Mouse (Mus musculus): ENCODE results near the gene Vezt. TPM values are rescaled to one million over a fixed set of nuclear protein-coding genes. Genes with fewer than 3 reads are reported as not detected.

Vezt gene
- total and polyA plus RNA-seq, 3 experiments = 17.2 to 21.2 (median 18.0) TPM

DNA sequence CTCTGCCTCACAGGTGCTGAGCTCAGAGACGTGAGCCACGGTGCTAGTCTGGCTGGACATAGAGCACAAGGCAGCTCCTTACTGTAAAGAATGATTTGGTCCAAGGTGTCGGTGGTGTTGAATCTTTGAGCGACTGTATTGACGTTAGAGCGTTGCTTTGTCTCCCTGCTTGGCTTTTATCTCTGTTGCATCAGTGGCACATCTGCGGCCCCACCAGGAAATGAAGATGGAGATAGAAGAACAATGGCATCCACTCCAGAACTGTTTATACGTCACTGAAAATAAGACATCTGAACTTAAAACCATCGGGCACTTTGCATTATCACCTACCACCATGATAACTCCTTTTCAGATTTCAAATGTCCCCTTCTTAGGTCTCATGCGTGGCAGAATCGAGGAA lies 135.7 kb downstream of the Vezt start:
- H3K9me3 ChIP-seq (replicated peaks; ENCODE audit: low read length) = peaks cover 2% of the 10 kb centered on the region
- H3K4me3 ChIP-seq (replicated peaks in 1 of 3; ENCODE audit: low read depth in 2 of 3, low read length in 2 of 3, poor library complexity in 1 of 3) = no peak overlapping the region
- no peak overlapping the region for H3K4me2 ChIP-seq (ENCODE audit: insufficient read depth, low read depth, poor library complexity, severe bottlenecking)
- no peaks in the 10 kb centered on the region for H3K36me3 ChIP-seq (replicated peaks in 1 of 2; ENCODE audit: control insufficient read depth in 1 of 2, insufficient read depth in 1 of 2, low read length in 1 of 2)
- DNase-seq (ENCODE audit: extremely low read depth) = no peak
- in situ Hi-C loops (cut with MboI; ENCODE audit: low pct_ligation_motif_present, low pct_unique_long_range_greater_than_20kb, low sequenced_read_pairs) = no loop called here
- dilution Hi-C loops (cut with MboI; ENCODE audit: extremely low pct_ligation_motif_present, extremely low pct_unique_long_range_greater_than_20kb, low sequenced_read_pairs) = no loop called here
- H3K27ac ChIP-seq (ENCODE audit: insufficient read depth, low read depth) = no peak overlapping the region
- no peak for TF ChIP-seq CHD1 (IDR thresholded peaks at IDR 0.05; ENCODE audit: low read depth, low read length)
- no peak for TF ChIP-seq ELF1 (IDR thresholded peaks at IDR 0.05; ENCODE audit: low read depth, low read length)
- TF ChIP-seq E2F4 (IDR thresholded peaks at IDR 0.05; ENCODE audit: insufficient replicate concordance, low read depth, low read length) = no peak
- TF ChIP-seq POLR2AphosphoS2 (IDR thresholded peaks at IDR 0.05; ENCODE audit: low read depth, low read length) = no peak
- no peak for TF ChIP-seq RAD21 (IDR thresholded peaks at IDR 0.05; ENCODE audit: low read depth, low read length)
- no peak for TF ChIP-seq CTCF (conservative IDR thresholded peaks at IDR 0.05 in 1 of 2, IDR thresholded peaks at IDR 0.05 in 1 of 2; ENCODE audit: low read depth in 2 of 2, low read length in 2 of 2)
- TF ChIP-seq MEF2A (IDR thresholded peaks at IDR 0.05; ENCODE audit: borderline replicate concordance, low read depth, low read length) = no peak
- TF ChIP-seq MXI1 (IDR thresholded peaks at IDR 0.05; ENCODE audit: low read depth, low read length) = no peak
- TF ChIP-seq MAZ (IDR thresholded peaks at IDR 0.05; ENCODE audit: low read depth, low read length) = no peak
- no peak for TF ChIP-seq ZNF384 (IDR thresholded peaks at IDR 0.05; ENCODE audit: low read depth, low read length)
- no peak for TF ChIP-seq PAX5 (IDR thresholded peaks at IDR 0.05; ENCODE audit: low read length)
- no peak for TF ChIP-seq ZMIZ1 (IDR thresholded peaks at IDR 0.05; ENCODE audit: low read depth, low read length)
- no peaks in the 10 kb centered on the region for H3K79me2 ChIP-seq (replicated peaks; ENCODE audit: control insufficient read depth, extremely low read depth, insufficient read depth, poor library complexity, severe bottlenecking)
- H3K4me1 ChIP-seq (ENCODE audit: control insufficient read depth in 1 of 2, insufficient read depth in 2 of 2) = no peaks in the 10 kb centered on the region
- peaks cover 2% of the 10 kb centered on the region for H3K27me3 ChIP-seq (replicated peaks)
- H3K9ac ChIP-seq (ENCODE audit: insufficient read depth, low read depth) = no peak overlapping the region

DNA sequence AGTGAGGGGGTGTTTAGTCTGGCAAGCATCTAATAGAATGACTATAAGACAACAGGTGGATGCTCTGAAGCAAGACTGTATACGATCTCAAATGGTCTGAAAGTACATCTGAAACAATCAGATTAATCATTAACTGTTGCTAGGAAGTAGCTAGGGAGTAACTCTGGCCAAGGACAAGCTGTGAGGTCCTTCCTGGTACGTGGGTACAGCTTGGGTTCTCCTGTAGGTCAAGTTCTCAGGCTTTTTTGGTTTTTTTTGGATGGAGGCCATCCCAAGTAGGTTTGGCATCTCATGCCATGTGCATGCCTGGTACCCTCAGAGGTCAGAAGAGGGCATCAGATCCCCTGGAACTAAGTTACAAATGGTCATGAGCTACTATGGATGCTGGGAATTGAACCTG lies 136.3 kb downstream of the Vezt start:
- no peak overlapping the region for H3K4me2 ChIP-seq (ENCODE audit: insufficient read depth, low read depth, poor library complexity, severe bottlenecking)
- in situ Hi-C loops (cut with MboI; ENCODE audit: low pct_ligation_motif_present, low pct_unique_long_range_greater_than_20kb, low sequenced_read_pairs) (no loop called here), dilution Hi-C loops (cut with MboI; ENCODE audit: extremely low pct_ligation_motif_present, extremely low pct_unique_long_range_greater_than_20kb, low sequenced_read_pairs) (no loop called here)
- H3K36me3 ChIP-seq (replicated peaks in 1 of 2; ENCODE audit: control insufficient read depth in 1 of 2, insufficient read depth in 1 of 2, low read length in 1 of 2) = no peaks in the 10 kb centered on the region
- H3K27me3 ChIP-seq (replicated peaks) = peaks cover 2% of the 10 kb centered on the region
- no peaks in the 10 kb centered on the region for H3K79me2 ChIP-seq (replicated peaks; ENCODE audit: control insufficient read depth, extremely low read depth, insufficient read depth, poor library complexity, severe bottlenecking)
- no peak overlapping the region for H3K4me3 ChIP-seq (replicated peaks in 1 of 3; ENCODE audit: low read depth in 2 of 3, low read length in 2 of 3, poor library complexity in 1 of 3)
- H3K4me1 ChIP-seq (ENCODE audit: control insufficient read depth in 1 of 2, insufficient read depth in 2 of 2) = no peaks in the 10 kb centered on the region
- no peak overlapping the region for H3K27ac ChIP-seq (ENCODE audit: insufficient read depth, low read depth)
- TF ChIP-seq ZMIZ1 (IDR thresholded peaks at IDR 0.05; ENCODE audit: low read depth, low read length) (no peak), CHD2 (IDR thresholded peaks at IDR 0.05; ENCODE audit: low read length) (no peak), ETS1 (conservative IDR thresholded peaks at IDR 0.05; ENCODE audit: low read depth, low read length) (no peak), TBP (conservative IDR thresholded peaks at IDR 0.05; ENCODE audit: low read depth, low read length) (no peak)
- no peak overlapping the region for H3K9ac ChIP-seq (ENCODE audit: insufficient read depth, low read depth)
- peaks cover 2% of the 10 kb centered on the region for H3K9me3 ChIP-seq (replicated peaks; ENCODE audit: low read length)
- DNase-seq (ENCODE audit: extremely low read depth) = no peak

Measured in CH12.LX (cell line).